Mouse (Mus musculus): ENCODE measurements around the gene Snx10.
"Not testable (repeated sequence)": the region's sequence is repeated elsewhere in the genome, so short reads cannot be mapped to it uniquely, and the experiment has no call there.

Snx10 gene

DNA sequence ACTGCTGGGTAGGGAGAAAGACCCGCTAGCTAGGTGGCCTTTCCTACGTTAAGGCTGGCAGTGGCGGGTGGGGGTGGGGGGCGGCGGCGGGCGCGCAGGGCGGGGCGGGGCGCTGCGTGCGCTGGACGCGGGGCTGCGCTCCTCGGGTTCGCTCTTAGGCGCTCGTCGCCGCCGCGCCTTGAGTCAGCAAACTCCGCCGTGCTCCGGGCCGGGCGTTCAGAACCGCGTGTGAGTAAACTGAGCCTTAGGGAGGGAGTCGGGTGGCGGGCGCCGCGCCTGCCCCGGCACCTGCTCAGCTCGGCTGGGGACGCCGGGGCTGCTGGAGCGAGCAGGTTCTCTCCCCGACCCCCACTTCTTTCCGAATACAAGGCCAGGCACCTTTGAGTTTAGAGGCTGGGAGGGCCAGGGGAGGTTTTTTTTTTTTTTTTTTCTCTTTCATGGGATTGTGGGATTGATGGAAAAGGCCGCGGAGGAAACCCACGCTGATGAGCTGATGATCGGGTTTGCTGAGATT, at the start of gene Snx10:
Gene Snx10, plus strand, starts transcription at position 95 of the 514 bp plus-strand sequence.
- DNase-seq, result peak; percentile 65

DNA sequence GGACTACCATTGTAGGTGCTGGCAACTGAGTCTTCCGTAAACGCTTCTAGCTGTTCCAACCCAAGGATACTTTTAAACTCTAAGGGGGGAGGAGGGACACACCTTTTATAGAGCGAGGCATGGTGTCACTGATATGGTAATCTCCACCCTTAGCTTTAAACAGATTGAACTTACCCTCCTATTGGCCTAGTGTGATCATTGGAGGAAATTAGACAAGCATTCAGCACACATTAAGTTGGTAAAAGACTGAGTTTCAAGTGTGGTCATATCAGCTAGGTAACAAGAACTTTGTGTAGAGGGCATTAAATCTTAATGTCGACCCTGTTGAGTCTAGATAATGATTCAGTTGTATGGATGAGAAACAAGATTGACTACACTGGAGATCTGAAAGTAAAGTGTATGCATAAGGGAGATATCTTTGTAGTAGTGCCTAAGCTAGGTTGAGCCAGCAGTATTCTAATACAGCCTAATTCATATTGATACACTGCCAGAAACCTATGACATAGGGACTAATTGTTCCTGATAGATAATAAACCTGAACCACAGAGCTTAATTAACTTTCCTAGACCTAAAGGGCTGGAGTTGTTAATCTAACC, 44.5 kb upstream of the Snx10 start:
- DNase-seq, result no peak

DNA sequence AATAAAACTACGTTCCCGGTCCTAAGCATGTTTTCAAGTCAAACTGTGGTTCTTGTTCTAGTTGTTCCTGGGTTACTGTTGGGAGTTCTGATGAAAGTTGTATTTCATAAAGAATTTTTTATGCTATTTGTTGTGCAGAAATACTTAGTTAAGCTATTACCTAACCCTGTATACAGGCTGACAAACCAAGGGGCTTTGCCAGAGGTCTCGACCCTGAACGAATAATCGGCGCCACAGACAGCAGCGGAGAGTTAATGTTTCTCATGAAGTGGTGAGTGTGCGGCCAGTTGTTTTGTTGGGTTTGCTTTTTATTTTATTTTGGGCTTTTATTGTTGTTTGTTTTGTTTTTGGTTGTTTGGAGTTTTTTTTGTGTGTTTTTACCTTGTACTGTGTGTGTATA, 42.2 kb upstream of the Snx10 start:
- no peak for DNase-seq

DNA sequence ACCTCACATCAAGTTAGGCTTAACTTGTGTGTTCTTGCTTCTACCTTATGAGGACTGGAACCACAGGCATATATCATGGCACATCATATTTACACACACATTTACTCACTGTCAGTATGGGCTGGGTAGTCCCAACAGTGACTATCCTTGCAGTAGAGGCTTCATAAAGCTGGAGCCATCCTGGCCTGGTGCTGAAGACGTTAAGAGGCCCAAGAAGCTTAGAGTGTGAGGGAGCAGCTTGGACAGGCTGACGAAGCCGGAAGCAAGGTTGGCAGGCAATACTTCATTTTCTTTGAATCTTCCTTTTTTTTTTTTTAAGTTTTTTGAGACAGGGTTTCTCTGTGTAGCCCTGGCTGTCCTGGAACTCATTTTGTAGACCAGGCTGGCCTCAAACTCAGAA, 39.8 kb upstream of the Snx10 start:
- no peak for DNase-seq

DNA sequence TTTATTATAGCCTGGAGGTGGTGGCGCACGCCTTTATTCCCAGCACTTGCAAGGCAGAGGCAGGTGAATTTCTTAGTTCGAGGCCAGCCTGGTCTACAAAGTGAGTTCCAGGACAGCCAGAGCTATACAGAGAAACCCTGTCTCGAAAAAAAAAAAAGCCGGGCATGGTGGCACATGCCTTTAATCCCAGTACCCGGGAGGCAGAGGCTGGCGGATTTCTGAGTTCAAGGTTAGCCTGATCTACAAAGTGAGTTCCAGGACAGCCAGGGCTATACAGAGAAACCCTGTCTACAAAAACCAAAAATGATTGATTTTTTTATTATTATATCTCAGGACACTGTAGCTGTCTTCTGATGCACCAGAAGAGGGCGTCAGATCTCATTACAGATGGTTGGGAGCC, 39.1 kb upstream of the Snx10 start:
- not testable (repeated sequence) for DNase-seq

GRCm38 (mm10) chr6:51485646-51486045, 38.1 kb upstream of the Snx10 start:
- no peak for DNase-seq

- no peak for DNase-seq
Observed at GRCm38 (mm10) chr6:51486076-51486710, 37.5 kb upstream of the Snx10 start.

GRCm38 (mm10) chr6:51486731-51487130, 37.0 kb upstream of the Snx10 start:
- no peak for DNase-seq

- DNase-seq, result no peak
Observed at GRCm38 (mm10) chr6:51489787-51490186, 33.9 kb upstream of the Snx10 start.

- DNase-seq, result no peak
Observed at GRCm38 (mm10) chr6:51497321-51498111, 26.2 kb upstream of the Snx10 start.

GRCm38 (mm10) chr6:51505671-51506070, 18.0 kb upstream of the Snx10 start:
- no peak for DNase-seq

DNA sequence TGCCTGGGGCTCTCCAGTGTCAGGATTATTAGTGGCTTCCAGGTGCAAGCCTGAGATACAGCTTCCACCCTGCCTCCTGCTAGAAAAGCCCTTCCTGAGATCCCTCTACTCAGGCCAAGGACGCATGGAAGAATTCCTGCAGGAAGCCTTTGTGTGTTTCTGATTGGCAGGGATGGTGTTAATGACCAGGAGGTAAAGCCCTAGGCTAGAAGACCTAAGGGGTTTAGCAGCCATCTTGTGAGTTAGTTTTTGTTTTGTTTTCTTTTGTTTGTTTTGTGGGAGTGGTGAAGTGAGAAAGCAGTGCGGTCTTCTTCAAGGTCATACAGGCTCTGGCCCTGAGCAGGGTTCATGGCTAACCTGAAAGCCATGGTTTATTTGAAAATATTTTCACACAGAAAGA, 16.1 kb upstream of the Snx10 start:
- DNase-seq, result no peak

DNA sequence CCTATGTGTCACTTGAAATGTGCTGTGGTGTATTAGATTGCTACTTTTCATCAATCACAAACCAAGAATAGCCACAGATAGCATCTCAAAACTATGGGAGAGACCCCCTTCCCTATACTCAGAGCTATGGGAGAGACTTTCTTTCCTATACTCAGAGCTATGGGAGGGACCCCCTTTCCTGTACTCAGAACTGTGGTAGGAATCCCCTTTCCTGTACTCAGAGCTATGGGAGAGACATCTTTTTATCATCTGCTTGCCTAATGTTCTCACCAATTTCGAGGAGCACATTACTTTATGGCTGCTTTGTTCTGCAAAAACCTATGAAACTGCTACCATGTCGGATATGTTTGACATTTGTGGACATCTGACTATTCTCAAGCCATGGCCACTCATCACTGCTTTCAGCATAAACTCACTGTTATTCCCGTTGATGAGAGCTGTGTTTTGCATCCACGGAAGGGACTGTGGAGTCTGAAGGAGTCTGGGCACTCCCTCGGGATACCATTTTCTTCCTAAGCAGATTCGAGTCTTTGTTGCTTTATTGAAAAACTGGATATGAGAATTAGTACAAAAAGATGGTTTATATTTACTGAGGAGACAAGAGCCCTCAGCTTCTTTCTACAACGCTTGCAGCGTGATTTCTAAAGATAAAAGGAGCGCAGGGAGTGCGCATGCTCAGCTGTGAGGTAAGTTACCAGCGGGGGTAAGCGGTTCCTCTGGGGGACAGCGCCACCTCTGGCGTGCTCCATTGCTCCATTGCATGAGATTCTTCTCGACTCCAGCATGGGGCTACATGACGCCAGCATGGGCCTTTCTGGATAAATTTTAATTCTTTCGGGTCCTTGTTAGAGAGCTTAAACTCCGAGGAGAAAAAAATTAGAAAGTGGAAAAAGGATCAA, 14.7 kb upstream of the Snx10 start:
- peak; percentile 87 for DNase-seq

GRCm38 (mm10) chr6:51510094-51510493, 13.6 kb upstream of the Snx10 start:
- DNase-seq, result peak; percentile 57

DNA sequence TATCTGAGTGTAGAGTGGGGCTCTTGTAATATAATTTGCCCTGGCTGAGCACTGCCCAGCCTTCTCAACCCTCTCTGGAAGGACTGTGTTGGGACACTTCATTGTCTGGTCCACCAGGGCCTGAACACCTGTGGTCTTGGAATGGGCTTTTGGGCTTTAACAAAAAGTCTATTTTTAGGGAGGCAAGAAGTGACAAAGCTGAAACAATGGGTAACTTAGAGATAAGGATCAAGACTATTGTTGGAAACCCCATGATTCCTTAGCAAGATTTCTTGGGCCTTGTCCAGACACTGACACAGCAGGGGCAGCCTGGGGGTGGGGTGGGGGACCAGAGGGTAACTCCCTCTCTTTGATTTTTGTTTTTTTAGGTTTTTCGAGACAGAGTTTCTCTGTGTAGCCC, 12.8 kb upstream of the Snx10 start:
- DNase-seq, result no peak

GRCm38 (mm10) chr6:51513745-51514144, 10.0 kb upstream of the Snx10 start:
- no peak for DNase-seq

GRCm38 (mm10) chr6:51514860-51515259, 8.8 kb upstream of the Snx10 start:
- DNase-seq, result no peak

DNA sequence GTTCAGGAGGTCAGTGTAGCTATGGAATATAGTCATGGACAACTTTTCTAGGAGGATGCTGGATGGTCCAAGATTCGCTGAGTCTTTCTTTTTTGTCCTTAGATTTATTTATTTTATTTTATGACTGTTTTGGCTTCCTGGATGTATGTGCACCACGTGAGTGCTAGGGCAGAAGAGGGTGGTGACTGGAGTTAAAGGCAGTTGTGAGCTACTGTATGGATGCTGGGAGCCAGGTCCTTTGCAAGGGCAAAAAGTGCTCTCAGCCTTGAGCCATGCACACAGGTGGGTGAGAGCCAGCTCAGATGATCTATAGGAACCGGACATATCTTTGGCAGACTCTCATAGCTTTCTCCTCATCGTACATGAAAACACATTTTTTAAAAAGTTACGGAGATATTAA, 391 bp upstream of the Snx10 start:
- no peak for DNase-seq

- DNase-seq, result no peak
Observed at GRCm38 (mm10) chr6:51524321-51524931, 725 bp downstream of the Snx10 start.

DNA sequence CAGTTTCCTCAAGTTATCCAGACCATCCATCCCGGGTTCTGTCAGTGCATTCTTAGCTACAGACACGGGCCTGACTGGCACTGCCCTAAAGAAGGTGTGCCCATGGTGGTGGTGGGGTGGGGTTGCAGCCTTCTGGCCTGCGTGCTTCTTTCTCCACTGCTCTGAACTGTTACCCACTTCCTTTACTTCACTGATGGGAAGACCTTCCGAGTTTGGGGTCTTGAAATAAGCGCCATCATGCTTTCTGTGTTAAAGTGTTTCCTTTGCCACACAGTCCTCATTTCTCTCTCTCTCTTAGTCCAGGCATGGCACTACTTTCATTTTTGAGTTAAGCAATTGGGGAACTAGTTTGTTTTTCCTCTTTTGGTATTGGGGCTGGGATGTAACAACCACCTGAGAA, 1.3 kb downstream of the Snx10 start:
- no peak for DNase-seq

- DNase-seq, result no peak
Observed at GRCm38 (mm10) chr6:51529457-51529856, 5.8 kb downstream of the Snx10 start.

GRCm38 (mm10) chr6:51533467-51534200, 9.9 kb downstream of the Snx10 start:
- no peak for DNase-seq

Data from right cerebral cortex, postnatal 14 days (tissue).